Mouse (Mus musculus) lung, embryonic 14.5 days (tissue): ENCODE data around the gene Ttc28. TPM values are rescaled to one million over a fixed set of nuclear protein-coding genes. Genes with fewer than 3 reads are reported as not detected.

Experiments used
- ATAC-seq: fragments of 200-750 bp; cut with Nextera tagmentation; 2 replicates; pipeline ENCODE4 v1.8.0; 2017; ENCODE audit warnings: mild to moderate bottlenecking, moderate TSS enrichment, moderate library complexity; ENCODE audit not compliant: insufficient read depth
- DNase-seq: peaks from one replicate; pipeline ENCODE4 v3.0.0-alpha.2; 2015
- H3K27ac ChIP-seq: fragments of 300-500 bp; sonication (generic); 2 replicates; pipeline ENCODE4 v1.5.1; 2014; ENCODE audit warnings: low read depth, mild to moderate bottlenecking, moderate library complexity
- H3K27me3 ChIP-seq: fragments of 300-500 bp; sonication (generic); 2 replicates; pipeline ENCODE4 v1.6.1; 2014; ENCODE audit warnings: low read length, control low read depth; ENCODE audit not compliant: insufficient read depth
- H3K36me3 ChIP-seq: fragments of 300-500 bp; sonication (generic); 2 replicates; pipeline ENCODE4 v1.6.1; 2014; ENCODE audit warnings: control low read depth; ENCODE audit not compliant: insufficient read depth
- H3K4me1 ChIP-seq: fragments of 300-500 bp; sonication (generic); 2 replicates; pipeline ENCODE4 v1.6.1; 2014; ENCODE audit warnings: antibody characterized with exemption, control low read depth; ENCODE audit not compliant: insufficient read depth
- H3K4me2 ChIP-seq: fragments of 300-500 bp; sonication (generic); 2 replicates; pipeline ENCODE4 v1.6.1; 2014; ENCODE audit warnings: mild to moderate bottlenecking
- H3K4me3 ChIP-seq: fragments of 300-500 bp; sonication (generic); 2 replicates; pipeline ENCODE4 v1.5.1; 2014; ENCODE audit warnings: low read depth, low read length
- H3K9ac ChIP-seq: fragments of 300-500 bp; sonication (generic); 2 replicates; pipeline ENCODE4 v1.6.1; 2014
- H3K9me3 ChIP-seq: fragments of 300-500 bp; sonication (generic); 2 replicates; pipeline ENCODE4 v1.6.1; 2016; ENCODE audit warnings: low read depth, low read length, control low read depth
- CTCF ChIP-seq: IDR thresholded peaks from 2 replicates; pipeline ENCODE4 v1.5.1; 2016; ENCODE audit warnings: antibody characterized with exemption, low read depth
- WGBS: fragments of 180-500 bp; shearing (Covaris S2); extraction: QIAGEN DNeasy Blood & Tissue Kit; methylation state at CpG from one replicate; pipeline ENCODE4 v1.1.7; 2014; 5-methylcytosine and 5-hydroxymethylcytosine counted together
- polyA plus RNA-seq: library from polyadenylated mRNA; unstranded; fragments of >200 nt; fragmentation: Nextera tagmentation; extraction: Ambion mirVana; gene quantifications from 2 replicates; pipeline ENCODE4 v1.2.1, GENCODE M21; 2014

Gene Ttc28
- polyA plus RNA-seq, 1 experiment from 2014 or later: 15.2 TPM

- no peak overlapping the region for H3K4me3 ChIP-seq
- peaks cover 24% of the 10 kb centered on the region for H3K4me1 ChIP-seq
- H3K27ac ChIP-seq: peak overlapping the region; percentile 87
- H3K27me3 ChIP-seq: no peaks in the 10 kb centered on the region
- H3K9me3 ChIP-seq: peaks cover 8% of the 10 kb centered on the region; the same call in 1 of the 2 replicates
- peak overlapping the region; percentile 3; the same call in 1 of the 2 replicates for H3K4me2 ChIP-seq
- H3K36me3 ChIP-seq: peaks cover 13% of the 10 kb centered on the region; the same call in 1 of the 2 replicates
- no peak for TF ChIP-seq CTCF
- 43% methylated on average over 13 of the region's 13 CpGs for WGBS
- H3K9ac ChIP-seq: no peak overlapping the region
- DNase-seq (no peak), ATAC-seq (no peak; the same call in 1 of the 2 replicates)
Observed at GRCm38 (mm10) chr5:111261733-111262573, 382.4 kb downstream of the Ttc28 start.

DNA sequence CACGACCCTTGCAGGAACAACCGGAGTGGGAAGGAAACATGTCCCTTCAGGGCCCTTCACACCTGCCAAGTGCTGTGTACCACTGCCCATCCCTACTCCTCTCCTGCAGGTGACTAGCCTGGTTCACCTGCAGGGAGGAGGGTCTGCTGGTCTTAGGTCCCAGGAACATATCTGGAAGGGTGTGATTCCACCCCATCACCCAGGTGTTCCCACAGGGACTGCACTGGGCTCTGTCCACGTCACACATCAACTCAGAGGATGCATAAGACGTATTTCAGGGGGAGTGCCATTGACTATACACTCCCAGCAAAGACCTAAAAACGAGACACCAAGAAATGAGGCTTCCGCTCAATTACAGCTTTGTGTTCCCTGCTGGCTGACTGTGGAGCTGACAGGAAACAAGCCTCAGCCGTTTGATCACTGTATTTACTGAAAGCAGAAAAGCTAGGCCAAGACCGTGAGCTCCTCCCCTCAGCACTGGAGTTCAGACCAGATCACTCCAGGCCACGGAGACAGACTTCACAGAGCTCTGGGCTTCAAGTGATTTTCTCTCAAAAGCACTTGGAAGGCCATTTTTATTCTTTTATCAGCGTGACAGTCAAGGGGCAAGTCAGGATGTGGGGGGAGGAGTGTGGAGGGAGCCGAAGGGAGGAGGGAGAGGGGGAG is 383.1 kb downstream of the Ttc28 start:
- peak overlapping the region; percentile 87 for H3K27ac ChIP-seq
- H3K9ac ChIP-seq: no peak overlapping the region
- DNase-seq (peak; percentile 89), ATAC-seq (peak; percentile 82)
- 7% methylated on average over 11 of the region's 11 CpGs for WGBS
- peaks cover 24% of the 10 kb centered on the region for H3K4me1 ChIP-seq
- H3K27me3 ChIP-seq: no peaks in the 10 kb centered on the region
- peak overlapping the region; percentile 21 for H3K4me2 ChIP-seq
- peaks cover 13% of the 10 kb centered on the region for H3K36me3 ChIP-seq
- peak; percentile 45; the same call in 1 of the 2 replicates for TF ChIP-seq CTCF
- no peak overlapping the region for H3K4me3 ChIP-seq
- H3K9me3 ChIP-seq: peaks cover 8% of the 10 kb centered on the region; the same call in 1 of the 2 replicates

GRCm38 (mm10) chr5:111263370-111263769 is 383.8 kb downstream of the Ttc28 start:
- H3K4me2 ChIP-seq: peak overlapping the region; percentile 21
- TF ChIP-seq CTCF: no peak
- WGBS: 9% methylated on average over 5 of the region's 5 CpGs
- no peak overlapping the region for H3K4me3 ChIP-seq
- ATAC-seq: peak; percentile 44
- H3K9me3 ChIP-seq: peaks cover 8% of the 10 kb centered on the region; the same call in 1 of the 2 replicates
- no peaks in the 10 kb centered on the region for H3K27me3 ChIP-seq
- peaks cover 13% of the 10 kb centered on the region for H3K36me3 ChIP-seq
- peak; percentile 37 for DNase-seq
- peaks cover 24% of the 10 kb centered on the region for H3K4me1 ChIP-seq
- H3K27ac ChIP-seq: peak overlapping the region; percentile 87
- H3K9ac ChIP-seq: no peak overlapping the region

DNA sequence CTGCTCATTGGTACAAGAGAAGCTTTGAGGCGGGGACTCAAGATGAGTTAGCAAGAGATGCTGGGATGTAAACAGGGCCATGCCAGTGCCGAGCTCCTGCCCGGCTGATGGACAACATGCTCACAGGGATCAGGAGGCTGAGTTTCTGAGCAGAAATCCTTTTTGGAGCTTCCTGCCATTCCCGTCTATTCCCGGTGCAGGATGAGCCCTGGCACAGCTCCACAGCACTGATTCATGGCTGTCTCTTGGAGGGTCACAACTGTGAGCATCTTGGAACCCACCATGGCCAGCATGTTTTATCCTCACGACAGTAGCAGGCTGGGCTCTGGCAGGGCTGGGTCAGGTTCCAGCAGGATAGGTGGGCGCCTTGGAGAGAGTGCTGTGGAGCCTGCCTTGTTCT is 384.9 kb downstream of the Ttc28 start:
- H3K9ac ChIP-seq: no peak overlapping the region
- 72% methylated on average over 7 of the region's 7 CpGs for WGBS
- peaks cover 13% of the 10 kb centered on the region for H3K36me3 ChIP-seq
- no peak overlapping the region for H3K4me2 ChIP-seq
- no peak for ATAC-seq
- H3K27me3 ChIP-seq: no peaks in the 10 kb centered on the region
- H3K4me3 ChIP-seq: no peak overlapping the region
- no peak overlapping the region for H3K27ac ChIP-seq
- H3K4me1 ChIP-seq: peaks cover 24% of the 10 kb centered on the region
- TF ChIP-seq CTCF: no peak
- H3K9me3 ChIP-seq: peaks cover 8% of the 10 kb centered on the region; the same call in 1 of the 2 replicates
- DNase-seq: no peak

- Histone ChIP-seq H3K27me3 (no peaks in the 10 kb centered on the region), H3K9ac (no peak overlapping the region), H3K9me3 (peaks cover 8% of the 10 kb centered on the region; the same call in 1 of the 2 replicates), H3K4me2 (no peak overlapping the region), H3K36me3 (peaks cover 15% of the 10 kb centered on the region; the same call in 1 of the 2 replicates), H3K27ac (peak overlapping the region; percentile 36; the same call in 1 of the 2 replicates), H3K4me3 (no peak overlapping the region), H3K4me1 (peaks cover 21% of the 10 kb centered on the region)
- DNase-seq (no peak), ATAC-seq (no peak)
- 83% methylated on average over 5 of the region's 5 CpGs for WGBS
- TF ChIP-seq CTCF: no peak
Observed at GRCm38 (mm10) chr5:111266658-111267057, 387.1 kb downstream of the Ttc28 start.

- Histone ChIP-seq H3K27ac (no peak overlapping the region), H3K9me3 (peaks cover 8% of the 10 kb centered on the region; the same call in 1 of the 2 replicates), H3K4me1 (peaks cover 17% of the 10 kb centered on the region), H3K27me3 (no peaks in the 10 kb centered on the region), H3K4me3 (no peak overlapping the region), H3K36me3 (peaks cover 15% of the 10 kb centered on the region; the same call in 1 of the 2 replicates), H3K9ac (no peak overlapping the region), H3K4me2 (no peak overlapping the region)
- DNase-seq (peak; percentile 66), ATAC-seq (no peak)
- 57% methylated on average over 3 of the region's 3 CpGs for WGBS
- TF ChIP-seq CTCF: no peak
Observed at GRCm38 (mm10) chr5:111267100-111267499, 387.5 kb downstream of the Ttc28 start.

- Histone ChIP-seq H3K4me3 (no peak overlapping the region), H3K4me1 (peaks cover 7% of the 10 kb centered on the region), H3K9ac (no peak overlapping the region), H3K9me3 (peaks cover 8% of the 10 kb centered on the region; the same call in 1 of the 2 replicates), H3K36me3 (peaks cover 15% of the 10 kb centered on the region; the same call in 1 of the 2 replicates), H3K27me3 (no peaks in the 10 kb centered on the region), H3K4me2 (no peak overlapping the region), H3K27ac (no peak overlapping the region)
- TF ChIP-seq CTCF: no peak
- DNase-seq: no peak
- 36% methylated on average over 2 of the region's 2 CpGs for WGBS
- ATAC-seq: no peak
Observed at GRCm38 (mm10) chr5:111268852-111269251, 389.2 kb downstream of the Ttc28 start.
